Mouse (Mus musculus) midbrain, embryonic 13.5 days (tissue): ENCODE data around the gene Fbxo42. TPM values are rescaled to one million over a fixed set of nuclear protein-coding genes. Genes with fewer than 3 reads are reported as not detected.

Experiments used
- ATAC-seq: fragments of 200-750 bp; cut with Nextera tagmentation; 2 replicates; pipeline ENCODE4 v1.8.0; 2017; ENCODE audit warnings: mild to moderate bottlenecking, moderate TSS enrichment, moderate library complexity
- H3K27ac ChIP-seq: fragments of 300-500 bp; sonication (generic); 2 replicates; pipeline ENCODE4 v1.5.1; 2015; ENCODE audit warnings: inconsistent platforms, mild to moderate bottlenecking, moderate library complexity
- H3K27me3 ChIP-seq: fragments of 300-500 bp; sonication (generic); 2 replicates; pipeline ENCODE4 v1.6.1; 2015; ENCODE audit warnings: mild to moderate bottlenecking, inconsistent platforms
- H3K36me3 ChIP-seq: fragments of 300-500 bp; sonication (generic); 2 replicates; pipeline ENCODE4 v1.6.1; 2015; ENCODE audit warnings: mild to moderate bottlenecking, inconsistent platforms
- H3K4me1 ChIP-seq: fragments of 300-500 bp; sonication (generic); replicated peaks from 2 replicates; pipeline ENCODE4 v1.6.1; 2015; ENCODE audit warnings: inconsistent platforms
- H3K4me2 ChIP-seq: fragments of 300-500 bp; sonication (generic); replicated peaks from 2 replicates; pipeline ENCODE4 v1.6.1; 2015; ENCODE audit warnings: moderate library complexity, mild to moderate bottlenecking, inconsistent platforms
- H3K4me3 ChIP-seq: fragments of 300-500 bp; sonication (generic); replicated peaks from 2 replicates; pipeline ENCODE4 v1.5.1; 2015; ENCODE audit warnings: mild to moderate bottlenecking, inconsistent platforms
- H3K9ac ChIP-seq: fragments of 300-500 bp; sonication (generic); replicated peaks from 2 replicates; pipeline ENCODE4 v1.6.1; 2015; ENCODE audit warnings: mild to moderate bottlenecking, inconsistent platforms
- H3K9me3 ChIP-seq: fragments of 300-500 bp; sonication (generic); 2 replicates; pipeline ENCODE4 v1.6.1; 2016; ENCODE audit warnings: mild to moderate bottlenecking, inconsistent platforms
- WGBS: fragments of 180-500 bp; shearing (Covaris S2); methylation state at CpG from one replicate; pipeline ENCODE4 v1.1.7; 2015; 5-methylcytosine and 5-hydroxymethylcytosine counted together
- polyA plus RNA-seq: library from polyadenylated mRNA; unstranded; fragments of >200 nt; fragmentation: Nextera tagmentation; extraction: Ambion mirVana; gene quantifications from 2 replicates; pipeline ENCODE4 v1.2.1, GENCODE M21; 2015

The Fbxo42 gene
- polyA plus RNA-seq, 1 experiment from 2014 or later = 26.3 TPM

GRCm38 (mm10) chr4:141246089-141246997 lies 98.6 kb downstream of the Fbxo42 start:
- H3K4me2 ChIP-seq = peak overlapping the region; percentile 57
- no peak for ATAC-seq
- peaks cover 59% of the 10 kb centered on the region for H3K4me1 ChIP-seq
- H3K27ac ChIP-seq = no peak overlapping the region
- WGBS = 23% methylated on average over 24 of the region's 24 CpGs
- H3K9me3 ChIP-seq = no peaks in the 10 kb centered on the region
- 0 out of 2 replicates have a peak overlapping the region, but pooled peaks have one; percentile 47 for H3K9ac ChIP-seq
- no peaks in the 10 kb centered on the region for H3K36me3 ChIP-seq
- H3K4me3 ChIP-seq = peak overlapping the region; percentile 43; the same call in 1 of the 2 replicates
- H3K27me3 ChIP-seq = peaks cover 95% of the 10 kb centered on the region

- peaks cover 89% of the 10 kb centered on the region for H3K27me3 ChIP-seq
- peak overlapping the region; percentile 43 for H3K4me3 ChIP-seq
- H3K4me1 ChIP-seq = peaks cover 59% of the 10 kb centered on the region
These were observed 99.3 kb downstream of the Fbxo42 start for GRCm38 (mm10) chr4:141246998-141247350.

GRCm38 (mm10) chr4:141247776-141248613 lies 100.3 kb downstream of the Fbxo42 start:
- under 1% methylated on average over 60 of the region's 60 CpGs for WGBS
- Histone ChIP-seq H3K36me3 (no peaks in the 10 kb centered on the region), H3K9ac (peak overlapping the region; percentile 21; the same call in 1 of the 2 replicates), H3K4me1 (peaks cover 50% of the 10 kb centered on the region), H3K27me3 (peaks cover 78% of the 10 kb centered on the region), H3K4me2 (peak overlapping the region; percentile 57), H3K4me3 (peak overlapping the region; percentile 43), H3K9me3 (no peaks in the 10 kb centered on the region), H3K27ac (no peak overlapping the region)
- peak; percentile 32 for ATAC-seq

More at GRCm38 (mm10) chr4:141246998-141247350, 99.3 kb downstream of the Fbxo42 start:
- H3K27ac ChIP-seq = no peak overlapping the region
- no peak for ATAC-seq
- no peaks in the 10 kb centered on the region for H3K9me3 ChIP-seq
- WGBS = 1% methylated on average over 17 of the region's 17 CpGs
- no peaks in the 10 kb centered on the region for H3K36me3 ChIP-seq
- H3K4me2 ChIP-seq = peak overlapping the region; percentile 57
- 0 out of 2 replicates have a peak overlapping the region, but pooled peaks have one; percentile 47 for H3K9ac ChIP-seq

GRCm38 (mm10) chr4:141248614-141248978 lies 100.9 kb downstream of the Fbxo42 start:
- Histone ChIP-seq H3K27me3 (peaks cover 72% of the 10 kb centered on the region), H3K4me2 (0 out of 2 replicates have a peak overlapping the region, but pooled peaks have one; percentile 57), H3K36me3 (no peaks in the 10 kb centered on the region), H3K9me3 (no peaks in the 10 kb centered on the region), H3K4me1 (peaks cover 47% of the 10 kb centered on the region), H3K4me3 (no peak overlapping the region), H3K27ac (no peak overlapping the region), H3K9ac (no peak overlapping the region)
- ATAC-seq = no peak
- WGBS = 10% methylated on average over 11 of the region's 11 CpGs

DNA sequence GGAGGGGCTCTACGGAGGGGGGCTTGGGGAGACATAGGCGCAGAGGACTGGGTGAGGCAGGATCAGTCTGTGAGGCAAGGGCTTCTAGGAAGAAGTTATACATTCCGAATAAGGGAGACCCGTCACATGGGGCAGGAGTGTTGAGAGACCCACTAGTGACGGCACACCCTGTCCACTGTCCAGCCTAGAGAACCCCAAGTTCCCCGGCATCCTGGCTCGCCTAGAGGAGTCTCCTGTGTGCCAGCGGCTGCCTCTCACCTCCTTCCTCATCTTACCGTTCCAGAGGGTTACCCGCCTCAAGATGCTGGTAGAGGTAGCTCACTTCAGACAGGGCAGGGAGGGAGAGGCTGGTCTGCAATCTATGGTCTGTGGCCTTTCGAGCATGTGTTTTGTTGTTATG lies 101.7 kb downstream of the Fbxo42 start:
- 76% methylated on average over 11 of the region's 11 CpGs for WGBS
- no peaks in the 10 kb centered on the region for H3K36me3 ChIP-seq
- H3K27me3 ChIP-seq = peaks cover 66% of the 10 kb centered on the region
- no peaks in the 10 kb centered on the region for H3K9me3 ChIP-seq
- no peak overlapping the region for H3K4me3 ChIP-seq
- H3K4me2 ChIP-seq = no peak overlapping the region
- H3K4me1 ChIP-seq = peaks cover 44% of the 10 kb centered on the region
- H3K27ac ChIP-seq = no peak overlapping the region
- H3K9ac ChIP-seq = no peak overlapping the region
- ATAC-seq = no peak

- Histone ChIP-seq H3K9ac (no peak overlapping the region), H3K4me3 (no peak overlapping the region), H3K27ac (no peak overlapping the region), H3K4me1 (peaks cover 30% of the 10 kb centered on the region), H3K36me3 (no peaks in the 10 kb centered on the region), H3K4me2 (no peak overlapping the region), H3K27me3 (peaks cover 49% of the 10 kb centered on the region), H3K9me3 (no peaks in the 10 kb centered on the region)
- no peak for ATAC-seq
- 63% methylated on average over 8 of the region's 8 CpGs for WGBS
These were observed 103.4 kb downstream of the Fbxo42 start for GRCm38 (mm10) chr4:141251071-141251470.

DNA sequence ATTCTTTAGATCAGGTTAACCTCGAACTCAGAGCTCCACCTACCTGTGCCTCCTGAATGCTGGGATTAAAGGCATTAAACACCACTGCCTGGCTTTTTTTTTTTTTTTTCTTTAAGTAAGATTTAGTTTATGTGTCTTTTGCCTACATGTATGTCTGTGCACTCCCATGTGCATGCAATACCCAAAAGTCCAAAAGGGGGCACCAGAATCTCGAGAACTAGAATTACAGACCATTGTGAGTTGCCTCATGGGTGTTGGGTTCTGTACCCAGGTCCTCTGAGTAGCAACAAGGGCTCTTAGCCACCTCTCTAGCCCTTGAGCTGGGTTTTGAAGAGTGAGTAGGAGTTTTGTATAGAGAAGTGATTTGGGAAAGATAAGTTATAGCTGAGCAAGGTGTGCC lies 104.9 kb downstream of the Fbxo42 start:
- ATAC-seq = no peak

More for the DNA sequence above, 104.9 kb downstream of the Fbxo42 start:
- Histone ChIP-seq H3K27ac (no peak overlapping the region), H3K9me3 (no peaks in the 10 kb centered on the region), H3K9ac (no peak overlapping the region), H3K27me3 (peaks cover 33% of the 10 kb centered on the region), H3K4me3 (no peak overlapping the region), H3K4me2 (no peak overlapping the region), H3K36me3 (no peaks in the 10 kb centered on the region), H3K4me1 (peaks cover 14% of the 10 kb centered on the region)
- 72% methylated on average over 2 of the region's 2 CpGs for WGBS

Other genes with a start within 250 kb of the Fbxo42 start
- 0.93 TPM in 2 replicates for gene Padi2, start 241.6 kb upstream of the Fbxo42 start, polyA plus RNA-seq
- gene Sdhb, start 186.7 kb upstream of the Fbxo42 start, polyA plus RNA-seq = 457 and 464 TPM in 2 replicates
- 118 and 127 TPM in 2 replicates for gene Atp13a2, start 161.0 kb upstream of the Fbxo42 start, polyA plus RNA-seq
- gene Mfap2, start 137.5 kb upstream of the Fbxo42 start, polyA plus RNA-seq = 181 and 207 TPM in 2 replicates
- 6.8 and 8.8 TPM in 2 replicates for gene Crocc, start 87.4 kb upstream of the Fbxo42 start, polyA plus RNA-seq
- 47.2 and 52.3 TPM in 2 replicates for gene Necap2, start 69.6 kb upstream of the Fbxo42 start, polyA plus RNA-seq
- 0.22 TPM in 1 of 2 replicates, not detected in the other for gene Spata21, start 59.6 kb upstream of the Fbxo42 start, polyA plus RNA-seq
- gene Szrd1, start 8.1 kb upstream of the Fbxo42 start, polyA plus RNA-seq = 26.0 and 30.7 TPM in 2 replicates
- 6.4 and 8.9 TPM in 2 replicates for gene Rsg1, start 66.0 kb downstream of the Fbxo42 start, polyA plus RNA-seq
- gene Arhgef19, start 91.6 kb downstream of the Fbxo42 start, polyA plus RNA-seq = 0.93 and 0.98 TPM in 2 replicates
- 3.5 and 4.7 TPM in 2 replicates for gene Epha2, start 153.3 kb downstream of the Fbxo42 start, polyA plus RNA-seq
- gene Fam131c, start 220.3 kb downstream of the Fbxo42 start, polyA plus RNA-seq = 7.8 and 10.1 TPM in 2 replicates